Mouse (Mus musculus): ENCODE results near the gene 6330409D20Rik.
A peak's percentile ranks its signal among the peaks of the same experiment; 100 is the strongest.

6330409D20Rik gene

DNA sequence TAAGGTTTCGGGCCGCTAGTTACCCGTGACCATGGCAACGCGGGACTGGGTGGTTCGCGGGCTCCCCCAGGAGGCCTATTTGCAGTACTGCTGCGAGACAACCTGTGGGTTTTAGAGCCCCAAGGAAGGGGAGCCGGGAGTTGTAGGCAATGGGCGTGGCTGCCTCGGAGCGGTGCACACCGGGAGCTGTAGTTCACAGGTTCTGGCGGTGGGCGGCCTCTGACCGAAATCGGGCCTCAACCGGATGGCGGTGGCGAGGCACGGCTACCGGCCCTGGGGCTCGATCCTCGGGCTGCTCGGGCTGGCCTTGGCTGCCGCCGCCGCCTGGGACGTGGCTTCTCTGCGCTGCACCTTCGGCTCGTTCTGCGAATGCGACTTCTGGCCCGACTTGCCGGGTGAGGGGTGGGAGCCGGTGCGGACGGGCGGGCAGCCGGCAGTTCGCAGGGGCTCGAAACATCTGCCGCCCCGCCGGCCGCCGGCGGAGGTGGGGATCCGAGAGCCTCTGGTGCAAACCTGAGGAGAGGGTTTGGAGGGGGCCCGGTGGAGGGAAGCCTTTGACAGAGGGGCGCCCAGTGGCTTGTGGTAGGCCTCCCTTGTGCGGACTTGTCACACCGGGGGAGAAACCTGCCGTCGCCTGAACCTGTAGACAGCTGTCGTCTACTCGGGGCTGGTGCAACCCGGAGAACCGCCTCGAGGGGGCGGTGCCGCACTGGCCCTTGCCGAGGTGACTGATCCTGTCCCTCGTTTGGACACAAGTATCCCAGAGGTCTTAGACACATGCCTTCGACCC lies 16.4 kb upstream of the 6330409D20Rik start, which contains the start of gene Tor2a:
TSS of gene Tor2a (plus strand) at position 179 of the 790 bp plus-strand sequence.
- DNase-seq (ENCODE audit: low read depth in 2 of 2, low spot score in 2 of 2) = peak; percentile 96

- DNase-seq (ENCODE audit: low read depth in 2 of 2, low spot score in 2 of 2) = no peak
These were observed 15.8 kb upstream of the 6330409D20Rik start for GRCm38 (mm10) chr2:32756674-32757055.

DNA sequence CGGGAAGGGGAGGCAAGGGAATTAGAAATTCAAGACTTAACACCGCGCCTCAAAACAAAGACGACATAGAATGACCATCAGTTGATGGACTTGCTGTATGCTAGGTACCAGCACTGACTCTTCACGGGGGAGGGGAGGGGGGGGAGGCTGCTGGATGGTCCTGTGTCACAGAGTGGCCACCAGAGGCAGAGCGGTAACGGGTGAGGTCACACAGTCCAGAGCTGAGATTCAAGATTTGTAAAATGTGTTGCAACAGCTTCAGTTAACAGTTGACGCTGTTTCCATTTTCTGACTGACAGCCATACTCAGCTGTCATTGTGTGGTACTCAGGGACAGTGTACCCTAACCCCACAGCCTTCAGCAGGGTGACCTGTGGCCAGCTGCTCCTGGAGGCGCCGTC lies 11.4 kb upstream of the 6330409D20Rik start:
- DNase-seq (ENCODE audit: low read depth in 2 of 2, low spot score in 2 of 2) = no peak

- DNase-seq (ENCODE audit: low read depth in 2 of 2, low spot score in 2 of 2) = no peak
These were observed 10.8 kb upstream of the 6330409D20Rik start for GRCm38 (mm10) chr2:32751665-32752033.

- no peak for DNase-seq (ENCODE audit: low read depth in 2 of 2, low spot score in 2 of 2)
These were observed 10.3 kb upstream of the 6330409D20Rik start for GRCm38 (mm10) chr2:32750887-32751664.

DNA sequence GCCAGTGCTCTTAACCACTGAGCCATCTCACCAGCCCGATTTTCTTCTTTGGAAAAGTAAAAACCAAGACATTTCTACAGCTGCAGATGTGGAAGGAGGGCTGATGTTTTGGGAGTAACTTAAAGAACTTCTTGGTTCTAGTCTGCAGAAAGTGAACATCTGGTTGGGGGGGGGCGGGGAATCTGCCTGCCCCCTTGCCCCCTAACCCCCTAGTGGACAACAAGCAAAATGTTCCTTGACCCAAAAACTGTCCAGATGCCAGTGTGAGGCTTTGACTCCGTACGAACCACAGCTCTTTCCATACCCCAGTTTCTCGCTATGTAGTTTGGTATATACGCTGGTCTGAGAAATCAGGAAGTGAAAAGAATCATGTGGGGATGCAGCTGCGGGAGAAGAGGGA lies 9.4 kb upstream of the 6330409D20Rik start:
- no peak for DNase-seq (ENCODE audit: low read depth in 2 of 2, low spot score in 2 of 2)

DNA sequence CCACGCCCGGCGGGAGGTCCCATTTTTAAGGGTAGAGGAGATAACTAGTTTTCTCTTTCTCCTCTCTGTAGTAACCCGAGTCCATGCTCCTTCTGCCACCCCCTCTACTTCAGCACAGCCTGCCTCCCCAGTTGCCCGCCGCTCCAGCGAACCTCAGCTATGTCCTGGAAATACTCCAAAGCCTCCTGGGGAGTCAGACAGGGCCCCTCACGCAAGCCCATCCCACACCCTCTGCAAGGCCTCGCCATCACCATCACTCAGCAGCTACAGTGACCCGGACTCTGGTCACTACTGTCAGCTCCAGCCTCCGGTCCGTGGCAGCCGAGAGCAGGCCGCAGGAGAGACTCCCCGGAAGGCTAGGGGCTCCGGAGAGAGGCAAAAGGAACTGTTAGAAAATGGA lies 8.3 kb upstream of the 6330409D20Rik start:
- no peak for DNase-seq (ENCODE audit: low read depth in 2 of 2, low spot score in 2 of 2)

GRCm38 (mm10) chr2:32744272-32744982 lies 3.6 kb upstream of the 6330409D20Rik start:
- DNase-seq (ENCODE audit: low read depth in 2 of 2, low spot score in 2 of 2) = no peak

GRCm38 (mm10) chr2:32742173-32742531 lies 1.3 kb upstream of the 6330409D20Rik start:
- no peak for DNase-seq (ENCODE audit: low read depth in 2 of 2, low spot score in 2 of 2)

DNA sequence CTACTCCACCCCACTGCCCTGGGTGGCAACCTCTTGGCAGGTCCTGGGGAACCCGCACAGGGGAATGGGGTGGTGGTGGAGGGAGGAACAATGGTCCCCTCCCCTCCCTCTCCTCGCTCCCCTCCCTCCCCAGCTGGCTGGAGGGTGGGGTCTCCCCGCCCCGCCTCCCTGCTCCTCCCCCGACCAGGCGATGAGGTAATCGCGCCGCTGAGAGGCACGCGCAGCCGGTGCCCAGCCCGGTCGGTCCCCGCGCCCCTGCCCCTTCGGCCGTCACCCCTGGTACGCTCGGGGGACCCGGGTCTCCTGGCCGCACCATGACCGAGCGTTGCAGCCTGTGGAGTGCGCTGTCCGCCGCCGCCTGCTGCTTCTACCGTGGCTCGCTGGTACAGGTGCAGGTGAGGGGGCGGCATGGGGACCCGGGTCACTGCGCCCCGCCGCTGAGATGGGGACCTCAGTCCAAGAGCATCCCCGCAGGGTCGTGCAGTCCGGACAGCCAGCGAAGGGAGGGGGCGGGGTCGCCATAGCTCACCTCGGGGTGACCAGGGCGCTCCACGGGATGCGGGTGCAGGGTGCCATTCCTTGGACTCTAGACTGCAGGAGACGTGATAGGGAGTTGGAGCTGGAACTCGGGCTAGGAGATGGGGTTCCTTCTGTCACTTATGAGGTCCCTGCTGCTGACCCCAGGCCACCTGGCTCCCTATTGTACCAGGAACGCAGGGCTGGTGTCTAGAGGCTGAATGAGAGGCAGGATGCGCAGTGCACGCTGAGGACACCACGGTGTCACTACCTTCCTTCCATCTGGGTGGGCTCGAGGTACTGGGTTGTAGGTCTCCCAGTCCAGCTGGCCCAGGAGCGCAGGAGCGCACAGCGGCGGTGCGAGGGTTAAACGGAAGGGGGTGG lies 707 bp upstream of the 6330409D20Rik start:
- no peak for DNase-seq (ENCODE audit: low read depth in 2 of 2, low spot score in 2 of 2)

DNA sequence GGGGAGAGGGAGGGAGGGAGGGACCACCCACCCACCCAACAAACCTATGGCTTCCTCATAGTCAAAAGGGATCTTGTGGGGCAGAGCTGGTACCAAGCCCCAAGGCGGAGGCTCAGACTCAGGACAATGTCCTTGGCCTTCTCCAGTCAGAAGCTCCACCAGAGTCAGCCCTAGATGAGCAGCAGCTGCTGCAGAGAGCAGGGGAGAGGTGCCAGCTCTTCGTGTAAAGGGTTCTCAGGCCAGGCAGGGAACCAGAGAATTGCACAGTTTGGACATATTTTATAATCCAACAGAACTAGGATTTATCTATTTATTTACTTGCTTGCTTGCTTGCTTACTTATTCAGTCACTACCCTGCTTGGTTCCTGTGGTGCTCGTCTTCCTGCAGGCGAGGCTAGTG lies 1.5 kb downstream of the 6330409D20Rik start:
- DNase-seq (ENCODE audit: low read depth in 2 of 2, low spot score in 2 of 2) = no peak

DNA sequence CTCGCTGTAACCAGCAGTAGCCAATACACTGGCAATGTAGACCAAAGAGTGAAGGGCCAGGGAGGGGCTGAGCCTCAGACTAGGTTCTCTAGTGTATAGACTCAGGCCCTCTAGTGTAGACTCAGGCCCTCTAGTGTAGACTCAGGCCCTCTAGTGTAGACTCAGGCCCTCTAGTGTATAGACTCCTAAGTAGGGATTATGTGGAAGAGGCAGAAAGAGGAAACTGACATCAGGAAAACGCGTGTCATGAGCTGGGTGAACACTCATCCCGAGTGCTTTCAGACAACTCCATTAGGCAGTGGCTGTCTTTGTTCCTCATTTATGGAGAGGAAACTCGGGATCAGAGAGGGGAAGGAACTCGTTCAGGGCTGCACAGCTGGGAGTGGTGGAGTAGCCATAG lies 3.8 kb downstream of the 6330409D20Rik start:
- DNase-seq (ENCODE audit: low read depth in 2 of 2, low spot score in 2 of 2) = no peak

DNA sequence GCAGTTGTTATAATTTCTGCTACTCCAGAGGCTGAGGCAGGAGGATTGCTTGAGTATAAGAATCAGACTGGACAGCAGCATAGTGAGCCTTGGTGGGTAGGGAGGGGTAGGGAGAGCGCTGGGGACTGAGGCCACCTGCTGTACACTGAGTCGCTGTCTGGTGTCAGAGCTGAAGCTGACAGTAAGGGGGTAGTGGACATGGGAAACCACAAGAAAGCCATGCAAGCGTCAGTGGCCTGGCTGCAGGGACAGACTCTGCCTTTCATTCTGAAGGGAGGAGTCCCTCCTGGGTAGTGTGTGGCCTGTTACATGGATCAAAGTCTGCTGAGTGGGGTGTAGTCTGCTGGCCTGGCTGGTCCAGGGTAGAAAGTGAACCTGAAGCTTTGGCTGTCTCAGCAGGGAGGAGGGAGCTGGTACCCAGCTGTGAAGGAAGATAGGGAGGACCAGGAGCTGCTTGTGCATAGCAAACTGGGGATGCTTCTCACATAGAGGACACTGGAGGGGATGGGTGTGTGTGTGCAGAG lies 4.4 kb downstream of the 6330409D20Rik start:
- no peak for DNase-seq (ENCODE audit: low read depth in 2 of 2, low spot score in 2 of 2)

GRCm38 (mm10) chr2:32734933-32735332 lies 5.9 kb downstream of the 6330409D20Rik start:
- no peak for DNase-seq (ENCODE audit: low read depth in 2 of 2, low spot score in 2 of 2)

DNA sequence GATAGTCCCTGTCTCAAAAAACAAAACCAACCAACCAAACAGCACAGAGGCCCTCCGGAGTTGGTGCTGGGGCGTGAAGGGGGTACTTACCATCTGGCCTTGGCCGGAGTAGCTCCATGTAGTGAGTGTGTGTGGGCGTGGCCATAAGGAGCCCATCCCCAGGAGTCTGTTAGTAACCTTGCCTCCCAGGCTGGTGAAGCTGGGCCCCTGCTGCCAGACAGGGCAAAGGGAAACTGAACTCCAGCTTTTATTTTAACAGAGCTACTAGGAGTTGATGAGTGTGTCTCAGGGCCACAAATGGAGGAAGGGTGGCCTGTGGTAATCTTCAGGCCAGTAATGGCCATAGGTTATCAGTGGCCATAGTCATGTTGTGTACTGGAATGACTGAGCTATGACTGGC lies 6.3 kb downstream of the 6330409D20Rik start:
- DNase-seq (ENCODE audit: low read depth in 2 of 2, low spot score in 2 of 2) = no peak

DNA sequence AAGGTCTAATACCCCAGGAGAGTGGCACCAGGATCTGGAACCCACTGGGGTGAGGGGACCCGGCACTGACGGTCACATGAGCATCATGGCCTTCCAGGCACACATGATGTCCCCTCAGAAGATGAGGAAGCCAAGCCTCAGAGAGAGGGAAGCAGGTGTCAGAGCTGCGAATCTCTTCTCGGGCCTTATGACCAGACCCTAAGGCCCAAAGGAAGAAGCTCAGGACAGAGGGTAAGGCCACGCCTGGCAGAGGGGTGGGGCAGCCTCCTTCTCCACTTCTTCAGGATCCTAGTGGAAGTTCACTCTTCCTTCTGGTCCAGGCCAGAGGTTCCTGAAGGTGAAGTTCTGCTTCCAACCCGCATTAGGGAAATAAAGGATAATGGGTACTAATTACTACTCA lies 8.1 kb downstream of the 6330409D20Rik start:
- no peak for DNase-seq (ENCODE audit: low read depth in 2 of 2, low spot score in 2 of 2)

DNA sequence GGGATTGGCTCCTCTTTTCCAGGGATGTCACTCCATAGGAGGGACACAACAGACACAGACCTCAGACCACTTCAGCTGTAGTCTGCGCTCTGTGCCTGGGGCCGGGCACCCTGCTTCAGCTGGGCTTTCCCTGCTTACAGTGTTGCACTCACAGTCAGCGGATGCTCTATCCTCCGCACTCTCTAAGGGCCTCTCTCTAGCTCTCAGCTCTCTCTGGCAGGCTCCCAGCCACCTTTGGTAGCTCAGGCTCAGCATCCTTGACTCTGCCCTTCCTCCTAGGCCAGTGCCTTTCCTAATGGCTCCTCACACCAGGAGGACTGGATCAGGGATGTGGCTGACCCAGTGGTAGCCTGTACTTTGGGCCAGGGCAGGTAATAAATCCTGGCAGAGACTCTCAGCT lies 8.9 kb downstream of the 6330409D20Rik start:
- no peak for DNase-seq (ENCODE audit: low read depth in 2 of 2, low spot score in 2 of 2)

DNA sequence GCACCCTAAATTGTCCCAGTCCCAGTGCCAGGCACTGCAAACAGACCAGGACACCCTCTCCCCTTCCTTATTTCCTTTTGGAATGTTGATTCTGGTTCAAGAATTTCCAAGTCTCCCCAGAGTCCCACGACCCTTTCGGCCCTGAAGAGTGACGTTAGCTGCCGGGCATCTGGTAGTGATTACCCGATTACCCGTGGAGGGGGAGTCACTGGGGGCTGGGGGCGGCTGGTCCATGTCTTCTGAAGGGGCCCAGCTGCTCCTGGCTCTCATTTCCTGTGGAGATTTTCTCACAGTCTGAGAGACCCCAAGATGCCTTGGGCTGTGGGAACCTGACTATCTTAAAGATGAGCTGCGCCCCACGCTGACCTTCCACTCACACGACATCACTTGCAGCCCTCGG lies 10.0 kb downstream of the 6330409D20Rik start:
- no peak for DNase-seq (ENCODE audit: low read depth in 2 of 2, low spot score in 2 of 2)

DNA sequence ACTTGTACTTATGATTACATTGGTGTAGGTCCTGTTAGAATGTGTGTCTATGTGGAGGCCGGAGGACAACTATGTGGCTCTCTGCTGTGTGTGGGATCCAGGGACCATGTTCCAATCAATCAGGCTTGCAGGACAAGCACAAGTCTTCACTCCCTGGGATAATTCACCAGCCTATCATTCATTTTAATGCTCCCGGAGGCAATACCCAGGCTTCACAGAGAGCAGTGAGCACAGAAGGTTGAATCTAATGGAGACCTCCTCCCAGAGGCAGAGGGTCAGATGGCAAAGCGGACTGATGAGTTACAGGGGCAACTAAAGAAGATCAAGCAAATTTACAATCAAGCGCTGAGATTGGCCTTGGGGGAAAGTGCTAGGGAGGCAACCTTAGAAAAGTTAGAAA lies 11.3 kb downstream of the 6330409D20Rik start:
- DNase-seq (ENCODE audit: low read depth in 2 of 2, low spot score in 2 of 2) = no peak

GRCm38 (mm10) chr2:32728463-32728862 lies 12.4 kb downstream of the 6330409D20Rik start:
- DNase-seq (ENCODE audit: low read depth in 2 of 2, low spot score in 2 of 2) = no peak

- peak; percentile 38 to 50 for DNase-seq (ENCODE audit: low read depth in 2 of 2, low spot score in 2 of 2)
These were observed 13.4 kb downstream of the 6330409D20Rik start for GRCm38 (mm10) chr2:32727435-32727834.
